Mouse (Mus musculus) heart, postnatal 10 days (tissue): ENCODE measurements around the gene Fkbp3. TPM values are rescaled to one million over a fixed set of nuclear protein-coding genes. Genes with fewer than 3 reads are reported as not detected.
"Not testable (repeated sequence)": the region's sequence is repeated elsewhere in the genome, so short reads cannot be mapped to it uniquely, and the experiment has no call there.

Experiments
- DNase-seq, 2 experiments: peaks; one replicate each; pipeline ENCODE4 v3.0.0; 2021
- intact Hi-C: fragments of 180-260 bp; cut with DNase I; formaldehyde crosslinking; loops from one replicate; pipeline ENCODE4 v1.15.1; 2025
- total RNA-seq, 2 experiments: library from RNA; stranded (reverse); gene quantifications; 2 replicates each; pipeline ENCODE4 v1.2.3; 2021

Gene Fkbp3
- total RNA-seq: 100 to 1,000 TPM; 197 to 228 TPM

DNA sequence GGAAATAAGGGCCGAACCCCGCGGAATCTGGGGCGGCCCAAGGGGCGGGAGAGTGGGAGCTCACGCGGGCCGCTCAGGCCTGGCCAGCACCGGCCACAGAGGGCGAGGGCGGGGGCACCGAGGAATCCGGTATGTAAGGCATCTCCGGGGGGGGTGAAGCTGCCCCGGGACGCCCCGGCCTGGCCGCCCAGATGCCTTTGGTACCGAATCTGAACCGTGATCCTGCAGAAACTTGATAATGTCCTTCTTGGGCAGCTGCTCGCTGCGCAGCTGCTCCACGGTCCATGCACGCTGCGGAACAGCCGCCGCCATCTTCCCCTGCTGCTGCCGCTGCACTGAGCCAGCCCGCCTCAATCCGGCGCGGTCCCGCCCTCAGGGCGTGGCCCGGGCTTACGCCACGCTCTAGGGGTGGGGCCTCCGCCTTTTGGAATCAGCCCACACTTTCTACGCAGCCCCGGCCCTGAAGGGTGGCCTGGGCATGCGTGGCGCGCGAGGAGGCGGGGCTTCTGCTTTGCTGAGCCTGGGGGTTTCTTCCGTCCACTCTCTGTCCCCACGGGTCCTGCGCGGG lies at the start of gene Fkbp3:
Fkbp3 (minus strand) TSS at position 397 of the 568 bp plus-strand sequence.
- DNase-seq: peak; percentile 98 to 99
- intact Hi-C loops: loop anchor here (2.0 to 5.0 kb wide), 2 partner anchors 36 to 107 kb away; partner anchors contain the start of gene Prpf39

GRCm38 (mm10) chr12:65119451-65119850 lies 45.6 kb upstream of the Fkbp3 start:
- intact Hi-C loops: no loop called here
- DNase-seq: no peak

DNA sequence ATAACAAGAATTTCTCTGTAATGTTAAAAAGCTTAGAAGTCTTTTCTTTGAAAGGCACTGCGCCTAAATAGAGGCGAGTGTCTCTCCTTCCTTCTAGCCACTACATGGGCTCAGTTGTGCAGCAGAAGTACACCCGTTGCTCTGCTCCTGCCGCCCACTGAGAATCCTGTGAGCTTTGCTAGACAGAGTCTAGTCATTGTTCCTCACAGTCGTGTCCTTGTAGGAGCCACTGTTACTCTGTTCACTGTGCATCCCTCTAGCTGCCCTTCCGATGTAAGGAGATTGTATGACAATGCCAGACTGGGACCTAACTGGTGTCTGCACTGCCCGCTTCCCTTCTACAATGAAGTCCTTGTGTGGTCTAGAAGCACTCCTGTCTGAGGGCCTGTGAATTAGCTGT lies 45.2 kb upstream of the Fkbp3 start:
- no peak for DNase-seq
- intact Hi-C loops: no loop called here

DNA sequence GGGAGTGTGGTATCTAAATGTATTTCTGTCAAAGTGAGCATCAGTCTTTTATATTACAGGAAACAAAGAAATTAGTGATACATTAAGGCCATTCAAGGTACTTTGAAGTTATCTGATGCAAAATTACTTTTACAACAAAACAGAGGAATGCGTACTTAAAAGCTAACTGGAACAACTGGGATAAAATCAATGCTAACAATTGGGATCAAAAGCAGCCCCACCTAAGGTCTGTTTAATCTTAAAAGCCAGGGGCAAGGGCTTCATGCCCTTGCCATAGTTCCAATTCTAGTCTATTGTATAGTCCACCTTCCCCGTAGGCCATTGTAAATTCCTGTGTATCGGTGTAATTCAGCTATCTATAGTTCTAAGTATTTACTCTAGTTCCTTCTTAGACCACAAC lies 41.2 kb upstream of the Fkbp3 start:
- DNase-seq, intact Hi-C loops: not testable (repeated sequence)

DNA sequence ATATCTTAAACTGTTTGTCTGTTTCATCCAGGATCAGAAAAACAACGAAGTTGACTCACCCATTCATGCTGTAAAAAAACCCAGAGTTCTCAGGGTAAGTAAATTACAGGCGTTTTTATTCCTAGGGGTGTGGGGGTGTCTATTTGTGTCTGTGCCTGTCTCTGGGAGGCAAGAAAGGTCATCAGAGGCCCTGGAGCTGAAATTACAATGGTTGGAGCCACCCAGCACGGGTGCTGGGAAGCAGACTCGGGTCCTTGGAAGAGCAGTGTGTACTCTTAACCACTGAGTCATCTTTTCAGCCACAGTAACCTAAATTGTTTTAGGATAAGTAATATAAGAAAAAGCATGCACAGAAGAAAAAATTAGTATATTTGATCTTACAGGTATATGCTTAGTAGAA lies 40.1 kb upstream of the Fkbp3 start:
- intact Hi-C loops: no loop called here

DNA sequence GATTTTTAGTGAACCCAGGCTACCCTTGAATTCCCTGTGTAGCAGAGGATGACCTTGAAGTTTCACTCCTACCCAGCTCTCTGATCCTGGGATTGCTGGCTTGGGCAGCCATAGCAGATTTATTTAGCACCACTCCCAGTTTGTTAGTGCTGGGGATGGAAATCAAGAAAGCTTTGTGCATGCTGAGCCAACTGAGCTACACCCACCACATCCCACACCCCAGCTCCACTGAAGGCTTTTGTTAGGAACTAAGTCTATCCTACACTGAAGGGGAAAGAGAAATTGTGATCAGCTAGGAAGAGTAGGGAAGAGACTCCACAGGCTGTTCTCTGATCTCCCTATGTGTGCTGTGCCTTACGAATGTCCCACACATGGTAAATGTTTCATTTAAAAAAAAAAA lies 39.0 kb upstream of the Fkbp3 start:
- intact Hi-C loops: no loop called here
- DNase-seq: no peak

More for the DNA sequence above, 40.1 kb upstream of the Fkbp3 start:
- DNase-seq: no peak

- intact Hi-C loops: no loop called here
- no peak for DNase-seq
Observed at GRCm38 (mm10) chr12:65111503-65111902, 37.7 kb upstream of the Fkbp3 start.

DNA sequence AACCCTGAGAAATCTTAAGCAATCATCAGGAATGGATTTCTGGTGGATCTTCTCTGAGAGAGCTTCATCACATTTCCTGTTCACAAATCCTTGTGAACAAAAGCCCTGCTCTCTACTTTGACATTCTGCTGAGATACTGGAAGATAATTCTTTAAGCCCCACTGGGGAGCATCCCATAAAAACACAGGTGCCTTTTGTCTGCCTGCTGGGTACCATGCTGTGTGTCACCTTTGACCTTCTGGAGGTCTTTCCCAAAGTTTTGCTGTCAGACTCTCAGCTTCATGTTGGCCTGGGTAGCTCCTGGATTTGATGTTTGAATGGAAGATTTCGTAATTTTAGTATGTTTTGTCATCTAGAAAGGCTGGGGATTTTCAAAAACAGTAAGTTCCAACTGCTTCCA lies 34.9 kb upstream of the Fkbp3 start:
- DNase-seq: no peak
- intact Hi-C loops: no loop called here

DNA sequence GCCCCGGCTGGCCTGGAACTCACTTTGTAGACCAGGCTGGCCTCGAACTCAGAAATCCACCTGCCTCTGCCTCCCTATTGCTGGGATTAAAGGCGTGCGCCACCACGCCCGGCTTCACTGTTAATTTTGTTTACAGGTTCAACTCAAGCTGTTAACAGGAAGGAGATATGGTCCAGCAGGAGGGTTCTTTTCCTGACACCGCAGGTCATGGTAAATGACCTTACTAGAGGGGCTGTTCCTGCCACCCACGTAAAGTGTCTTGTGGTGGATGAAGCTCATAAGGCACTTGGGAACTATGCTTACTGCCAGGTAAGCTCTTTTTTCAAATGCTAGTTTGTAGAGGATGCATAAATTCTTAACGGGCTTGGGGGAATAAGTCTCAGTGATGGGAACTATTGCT lies 3.1 kb upstream of the Fkbp3 start:
- DNase-seq: no peak
- intact Hi-C loops: loop anchor here (5.0 kb wide), 1 partner anchor 95 kb away; the partner anchor contains the start of gene Mis18bp1

DNA sequence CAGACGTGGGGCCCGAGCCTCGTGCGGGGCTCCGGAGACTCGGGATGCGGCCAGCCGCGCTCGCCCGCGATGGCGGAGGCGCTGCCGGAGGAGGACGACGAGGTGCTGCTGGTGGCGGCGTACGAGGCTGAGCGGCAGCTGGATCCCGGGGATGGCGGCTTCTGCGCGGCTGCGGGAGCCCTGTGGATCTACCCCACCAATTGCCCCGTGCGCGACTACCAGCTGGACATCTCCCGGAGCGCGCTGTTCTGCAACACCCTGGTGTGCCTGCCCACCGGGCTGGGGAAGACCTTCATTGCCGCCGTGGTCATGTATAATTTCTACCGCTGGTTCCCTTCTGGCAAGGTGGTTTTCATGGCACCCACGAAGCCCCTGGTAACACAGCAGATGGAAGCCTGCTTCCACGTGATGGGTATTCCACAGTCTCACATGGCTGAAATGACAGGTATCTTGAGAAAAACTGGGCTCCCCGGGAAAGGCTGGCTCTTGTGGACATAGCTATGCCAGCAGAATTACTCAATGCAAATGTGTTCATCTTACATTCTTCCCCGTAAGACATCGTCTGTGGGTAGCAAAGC lies 2.0 kb upstream of the Fkbp3 start:
- no peak for DNase-seq
- intact Hi-C loops: loop anchor here (5.0 kb wide), 1 partner anchor 96 kb away; the partner anchor contains the start of gene Mis18bp1

- DNase-seq: peak; percentile 92 to 94
- intact Hi-C loops: loop anchor here (5.0 kb wide), 1 partner anchor 97 kb away; the partner anchor contains the start of gene Mis18bp1
Observed at GRCm38 (mm10) chr12:65075085-65075732, 1.4 kb upstream of the Fkbp3 start, which contains the start of gene Fancm. Gene Fancm (plus strand): TSS chr12:65075603.

- no peak for DNase-seq
- intact Hi-C loops: loop anchor here (5.0 kb wide), 2 partner anchors 37 to 98 kb away; partner anchors contain the start of genes Mis18bp1 and Prpf39
Observed at GRCm38 (mm10) chr12:65074651-65075050, 844 bp upstream of the Fkbp3 start.

- intact Hi-C loops: loop anchor here (2.0 to 5.0 kb wide), 2 partner anchors 36 to 106 kb away; partner anchors contain the start of gene Prpf39
Observed at GRCm38 (mm10) chr12:65072911-65073610, 746 bp downstream of the Fkbp3 start.

DNA sequence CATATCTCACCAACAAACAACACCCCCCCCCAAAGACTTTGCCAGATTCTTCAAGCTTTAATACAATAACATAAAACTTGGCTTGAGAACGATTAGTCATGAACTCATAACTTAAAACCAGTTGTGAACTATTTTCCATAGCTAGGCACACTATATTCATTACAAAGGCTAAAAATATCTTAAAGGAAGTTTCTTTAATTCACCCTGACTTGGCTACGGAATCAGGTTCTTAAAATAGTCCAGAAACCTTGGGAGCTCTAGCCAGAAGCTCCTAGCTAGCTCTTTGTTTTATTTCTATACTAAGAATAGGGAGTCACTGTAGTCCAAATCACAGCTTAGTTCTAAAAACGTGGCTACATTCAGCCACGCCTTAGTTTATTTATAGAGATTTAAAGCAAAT lies 5.4 kb downstream of the Fkbp3 start:
- intact Hi-C loops: no loop called here
- peak; percentile 22 to 29 for DNase-seq

More at GRCm38 (mm10) chr12:65072911-65073610, 746 bp downstream of the Fkbp3 start:
- DNase-seq: no peak

- no peak for DNase-seq
- intact Hi-C loops: no loop called here
Observed at GRCm38 (mm10) chr12:65066234-65066633, 7.6 kb downstream of the Fkbp3 start.

- intact Hi-C loops: loop anchor here (2.0 kb wide), 1 partner anchor 14 kb away; no protein-coding TSS in a partner anchor
Observed at GRCm38 (mm10) chr12:65065241-65065640, 8.6 kb downstream of the Fkbp3 start.

GRCm38 (mm10) chr12:65061082-65061481 lies 12.7 kb downstream of the Fkbp3 start:
- intact Hi-C loops: no loop called here
- no peak for DNase-seq

More at GRCm38 (mm10) chr12:65065241-65065640, 8.6 kb downstream of the Fkbp3 start:
- DNase-seq: no peak

DNA sequence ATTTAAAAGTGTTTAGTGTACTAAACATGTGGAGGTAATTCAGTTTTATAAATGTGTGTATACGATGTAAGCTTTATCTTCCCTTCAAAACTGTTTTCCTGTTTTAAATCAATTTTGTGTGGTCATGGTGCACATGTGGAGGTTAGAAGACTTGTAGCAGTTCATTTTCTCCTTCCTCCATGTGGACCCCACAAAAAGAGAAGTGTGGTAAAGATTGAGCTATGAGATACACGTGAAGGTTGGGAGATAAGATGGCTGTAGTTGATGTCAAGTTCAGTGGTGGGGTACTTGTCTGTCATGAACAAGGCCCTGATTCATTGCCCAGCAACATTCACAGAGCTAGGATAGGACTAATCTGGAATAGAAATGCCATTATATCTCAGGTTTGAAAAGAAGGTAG lies 15.6 kb downstream of the Fkbp3 start:
- intact Hi-C loops: loop anchor here (5.0 kb wide), 1 partner anchor 71 kb away; no protein-coding TSS in a partner anchor
- DNase-seq: no peak

- intact Hi-C loops: no loop called here
- no peak for DNase-seq
Observed at GRCm38 (mm10) chr12:65048799-65049198, 25.0 kb downstream of the Fkbp3 start.

GRCm38 (mm10) chr12:65037546-65037937 lies 36.3 kb downstream of the Fkbp3 start:
- intact Hi-C loops: loop anchor here (5.0 kb wide), 2 partner anchors 35 to 70 kb away; partner anchors contain the start of genes Fkbp3, Klhl28 and Togaram1
- peak in 1 of 2 experiments; percentile 18 for DNase-seq
